In genomic region chr6:129012012-129012411, GRCm38 (mm10) we compare ENCODE assay signal across 18 mouse cellular contexts. TPM values are rescaled to one million over a fixed set of nuclear protein-coding genes. Genes with fewer than 3 reads are reported as not detected.
"Had no signal": no experiment of that assay in that cellular context is flagged by ENCODE, and none has a peak within 500 bp of the region (broad histone marks: within the 10 kb centered on the region; RNA-seq: fewer than 3 reads in every experiment).

No protein-coding gene starts in this region.

RNA-seq across cellular contexts. Expression of gene Klrb1f, which starts 33.7 kb away (rescaled TPM):
- total RNA-seq: heart, postnatal 10 days; heart, postnatal 25 days; heart, postnatal 36 days; heart, postnatal 4 days; hindbrain, postnatal 0 days; layer of hippocampus, adult 18-20 months; layer of hippocampus, adult 2 months; layer of hippocampus, adult 8-10 months; layer of hippocampus, postnatal 10 days; layer of hippocampus, postnatal 14 days; layer of hippocampus, postnatal 25 days; layer of hippocampus, postnatal 36 days; left cerebral cortex, adult 18-20 months; left cerebral cortex, adult 2 months; left cerebral cortex, adult 8-10 months had no signal
- polyA plus RNA-seq: heart, embryonic 12.5 days; heart, embryonic 13.5 days; hindbrain, embryonic 11.5 days had no signal
